Mouse (Mus musculus): ENCODE results near the gene Zbtb42.

Zbtb42 gene

GRCm38 (mm10) chr12:112660576-112661326, 17.9 kb upstream of the Zbtb42 start:
- CTCF ChIA-PET, result no interaction called here

- CTCF ChIA-PET, result no interaction called here
Observed at GRCm38 (mm10) chr12:112661327-112661605, 17.4 kb upstream of the Zbtb42 start.

GRCm38 (mm10) chr12:112661851-112662250, 16.8 kb upstream of the Zbtb42 start:
- CTCF ChIA-PET, result no interaction called here

GRCm38 (mm10) chr12:112663303-112663702, 15.3 kb upstream of the Zbtb42 start:
- CTCF ChIA-PET, result no interaction called here

GRCm38 (mm10) chr12:112663716-112664115, 14.9 kb upstream of the Zbtb42 start:
- CTCF ChIA-PET, result no interaction called here

- CTCF ChIA-PET, result no interaction called here
Observed at GRCm38 (mm10) chr12:112664124-112664523, 14.5 kb upstream of the Zbtb42 start.

- CTCF ChIA-PET, result no interaction called here
Observed at GRCm38 (mm10) chr12:112664656-112665055, 14.0 kb upstream of the Zbtb42 start.

GRCm38 (mm10) chr12:112665445-112665844, 13.2 kb upstream of the Zbtb42 start:
- CTCF ChIA-PET, result interaction anchor here (0.6 kb wide), 1 partner anchor 105 kb away, joined by 3 read pairs; no protein-coding TSS in a partner anchor

GRCm38 (mm10) chr12:112665881-112666544, 12.6 kb upstream of the Zbtb42 start:
- CTCF ChIA-PET, result interaction anchor here (0.6 kb wide), 1 partner anchor 37 kb away, joined by 3 read pairs; no protein-coding TSS in a partner anchor

- CTCF ChIA-PET, result no interaction called here
Observed at GRCm38 (mm10) chr12:112667619-112668297, 10.9 kb upstream of the Zbtb42 start.

GRCm38 (mm10) chr12:112670718-112671393, 7.8 kb upstream of the Zbtb42 start:
- CTCF ChIA-PET, result interaction anchor here (0.6 to 1.1 kb wide), 3 partner anchors 41 to 404 kb away, joined by 3 to 5 read pairs (median 4); partner anchors contain the start of gene Tex22

GRCm38 (mm10) chr12:112671891-112672290, 6.7 kb upstream of the Zbtb42 start:
- CTCF ChIA-PET, result interaction anchor here (0.6 to 1.1 kb wide), 3 partner anchors 42 to 403 kb away, joined by 3 to 5 read pairs (median 4); partner anchors contain the start of gene Tex22

- CTCF ChIA-PET, result interaction anchor here (0.6 kb wide), 1 partner anchor 27 kb away, joined by 3 read pairs; no protein-coding TSS in a partner anchor
Observed at GRCm38 (mm10) chr12:112672744-112673575, 5.7 kb upstream of the Zbtb42 start.

- CTCF ChIA-PET, result interaction anchor here (1.1 to 1.3 kb wide), 2 partner anchors 26 to 49 kb away, joined by 4 to 5 read pairs; no protein-coding TSS in a partner anchor
Observed at GRCm38 (mm10) chr12:112673576-112674091, 5.0 kb upstream of the Zbtb42 start.

- CTCF ChIA-PET, result interaction anchor here (1.0 to 1.3 kb wide), 3 partner anchors 18 to 50 kb away, joined by 3 to 5 read pairs (median 4); no protein-coding TSS in a partner anchor
Observed at GRCm38 (mm10) chr12:112674132-112675011, 4.3 kb upstream of the Zbtb42 start, which contains the start of gene Akt1. Gene Akt1 (minus strand): TSS chr12:112674884.

GRCm38 (mm10) chr12:112675245-112676035, 3.2 kb upstream of the Zbtb42 start:
- CTCF ChIA-PET, result interaction anchor here (0.7 to 1.3 kb wide), 4 partner anchors 17 to 123 kb away, joined by 3 to 5 read pairs (median 3); no protein-coding TSS in a partner anchor

- CTCF ChIA-PET, result interaction anchor here (1.0 kb wide), 2 partner anchors 13 to 17 kb away, joined by 4 read pairs; no protein-coding TSS in a partner anchor
Observed at GRCm38 (mm10) chr12:112677076-112677475, 1.6 kb upstream of the Zbtb42 start.

GRCm38 (mm10) chr12:112677943-112678554, 579 bp upstream of the Zbtb42 start:
- CTCF ChIA-PET, result interaction anchor here (1.0 kb wide), 1 partner anchor 13 kb away, joined by 4 read pairs; no protein-coding TSS in a partner anchor
